Mouse (Mus musculus): ENCODE results near the gene Srebf1. TPM values are rescaled to one million over a fixed set of nuclear protein-coding genes. Genes with fewer than 3 reads are reported as not detected.

Gene Srebf1
- polyA plus RNA-seq, 1 experiment from 2014 or later: 66.1 TPM

GRCm38 (mm10) chr11:60198651-60199050 is 23.7 kb downstream of the Srebf1 start:
- DNase-seq (ENCODE audit: extremely low spot score, low spot score): no peak
- H3K27me3 ChIP-seq (ENCODE audit: poor library complexity, severe bottlenecking): no peaks in the 10 kb centered on the region
- H3K36me3 ChIP-seq (replicated peaks): peaks cover 98% of the 10 kb centered on the region
- H3K4me3 ChIP-seq: no peak overlapping the region
- H3K4me1 ChIP-seq: peaks cover 16% of the 10 kb centered on the region
- no peak overlapping the region for H3K27ac ChIP-seq
- 92% methylated on average over 12 of the region's 12 CpGs for WGBS
- peaks cover 12% of the 10 kb centered on the region for H3K9me3 ChIP-seq

DNA sequence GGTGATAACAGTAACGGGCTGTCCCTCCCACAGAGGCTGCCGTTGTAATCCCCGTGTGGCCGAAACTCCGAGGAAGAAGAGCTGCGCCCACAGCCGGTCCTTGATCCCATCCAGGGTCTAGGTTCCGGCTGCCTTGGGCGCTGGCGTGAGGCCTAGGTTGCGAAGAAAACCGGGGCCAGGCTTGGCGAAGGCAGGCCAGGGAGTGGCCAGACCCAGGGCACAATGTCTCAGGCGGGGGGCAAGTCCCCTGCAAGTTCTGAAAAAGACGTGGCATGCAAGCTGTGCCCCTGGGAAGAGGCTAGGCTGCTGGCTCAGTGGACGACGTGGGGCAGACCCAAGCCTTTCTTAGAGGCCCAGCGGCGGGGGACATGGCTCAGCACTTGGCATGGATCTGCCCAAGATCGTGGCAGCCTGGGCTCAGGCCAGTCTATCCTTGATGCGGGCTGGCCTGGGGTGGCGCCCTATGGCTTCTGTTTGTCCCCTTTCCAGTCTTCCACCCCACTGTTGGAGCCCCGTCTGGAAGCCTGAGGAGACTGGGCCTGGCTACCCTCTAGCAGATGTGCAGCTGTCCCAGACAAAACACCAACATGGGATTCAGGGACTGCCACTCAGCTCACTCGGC is 24.3 kb downstream of the Srebf1 start:
- Histone ChIP-seq H3K9me3 (peaks cover 12% of the 10 kb centered on the region), H3K27ac (no peak overlapping the region), H3K27me3 (ENCODE audit: poor library complexity, severe bottlenecking) (no peaks in the 10 kb centered on the region), H3K4me3 (no peak overlapping the region), H3K36me3 (replicated peaks) (peaks cover 98% of the 10 kb centered on the region), H3K4me1 (peaks cover 16% of the 10 kb centered on the region)
- WGBS: 86% methylated on average over 24 of the region's 24 CpGs
- no peak for DNase-seq (ENCODE audit: extremely low spot score, low spot score)

DNA sequence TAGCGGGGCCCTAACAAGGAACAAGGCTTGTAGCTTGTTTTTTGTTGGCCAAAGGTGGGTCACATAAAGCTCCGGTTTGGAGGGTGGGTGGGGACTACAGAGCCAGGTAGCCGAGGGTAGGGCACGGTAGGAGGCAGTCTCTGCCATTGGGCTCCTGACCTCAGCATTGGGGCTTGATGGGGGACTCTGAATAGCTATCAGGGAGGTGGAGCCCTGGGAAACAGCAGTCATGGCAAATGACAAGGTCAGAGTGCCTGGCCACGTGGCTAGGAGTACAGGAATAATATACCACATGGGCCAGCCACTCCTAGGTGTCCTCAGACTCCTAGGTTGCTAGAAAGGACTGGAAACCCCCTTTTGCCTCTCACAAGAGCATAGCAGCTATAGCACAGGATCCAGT is 26.0 kb downstream of the Srebf1 start:
- Histone ChIP-seq H3K4me1 (peaks cover 16% of the 10 kb centered on the region), H3K27me3 (ENCODE audit: poor library complexity, severe bottlenecking) (no peaks in the 10 kb centered on the region), H3K36me3 (replicated peaks) (peaks cover 98% of the 10 kb centered on the region), H3K9me3 (peaks cover 12% of the 10 kb centered on the region), H3K27ac (no peak overlapping the region), H3K4me3 (no peak overlapping the region)
- 88% methylated on average over 5 of the region's 5 CpGs for WGBS
- no peak for DNase-seq (ENCODE audit: extremely low spot score, low spot score)

DNA sequence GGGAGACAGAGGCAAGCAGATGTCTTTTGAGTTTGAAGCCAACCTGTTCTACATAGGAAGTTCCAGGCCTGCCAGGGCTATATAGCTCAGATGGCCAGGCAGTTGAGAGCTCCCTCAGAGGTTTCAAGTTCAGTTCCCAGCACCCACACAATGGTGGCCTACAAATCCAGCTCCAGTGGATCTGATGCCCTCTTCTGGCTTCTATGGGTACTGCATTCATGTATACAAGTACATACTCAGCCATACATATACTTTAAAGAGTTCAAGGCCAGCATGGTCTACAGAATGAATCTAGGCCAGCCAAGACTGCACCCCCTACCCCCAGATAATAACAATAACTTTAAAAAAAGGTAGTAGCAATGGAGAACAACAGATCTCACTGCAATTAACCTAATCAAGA is 27.3 kb downstream of the Srebf1 start:
- DNase-seq (ENCODE audit: extremely low spot score, low spot score): no peak
- no peak overlapping the region for H3K27ac ChIP-seq
- no peak overlapping the region for H3K4me3 ChIP-seq
- H3K27me3 ChIP-seq (ENCODE audit: poor library complexity, severe bottlenecking): no peaks in the 10 kb centered on the region
- peaks cover 98% of the 10 kb centered on the region for H3K36me3 ChIP-seq (replicated peaks)
- H3K4me1 ChIP-seq: peaks cover 12% of the 10 kb centered on the region
- H3K9me3 ChIP-seq: peaks cover 12% of the 10 kb centered on the region

DNA sequence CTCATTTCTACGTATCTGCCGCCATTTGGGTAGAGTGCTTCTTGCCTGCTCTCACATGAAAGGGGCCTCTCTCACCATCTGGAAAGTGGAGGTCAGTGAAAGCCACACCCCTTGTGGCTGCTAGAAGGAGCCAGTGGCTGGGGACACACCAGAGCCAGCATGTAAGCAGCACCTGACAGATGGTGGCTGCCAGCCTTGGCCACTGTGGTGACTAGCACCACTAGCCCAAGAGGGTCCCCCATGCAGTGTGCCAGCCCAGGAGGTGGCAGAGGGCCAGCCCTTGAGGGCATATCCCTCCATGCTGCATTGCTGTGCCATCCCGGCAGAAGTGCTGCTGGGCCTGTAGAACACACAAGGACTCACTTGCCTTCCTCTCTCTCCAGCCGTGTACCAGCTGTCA is 28.8 kb downstream of the Srebf1 start:
- Histone ChIP-seq H3K36me3 (replicated peaks) (peaks cover 99% of the 10 kb centered on the region), H3K9me3 (peaks cover 12% of the 10 kb centered on the region), H3K27me3 (ENCODE audit: poor library complexity, severe bottlenecking) (no peaks in the 10 kb centered on the region), H3K4me3 (no peak overlapping the region), H3K4me1 (peaks cover 6% of the 10 kb centered on the region; the same call in 1 of the 2 replicates), H3K27ac (no peak overlapping the region)
- WGBS: 87% methylated on average over 4 of the region's 4 CpGs
- no peak for DNase-seq (ENCODE audit: extremely low spot score, low spot score)

DNA sequence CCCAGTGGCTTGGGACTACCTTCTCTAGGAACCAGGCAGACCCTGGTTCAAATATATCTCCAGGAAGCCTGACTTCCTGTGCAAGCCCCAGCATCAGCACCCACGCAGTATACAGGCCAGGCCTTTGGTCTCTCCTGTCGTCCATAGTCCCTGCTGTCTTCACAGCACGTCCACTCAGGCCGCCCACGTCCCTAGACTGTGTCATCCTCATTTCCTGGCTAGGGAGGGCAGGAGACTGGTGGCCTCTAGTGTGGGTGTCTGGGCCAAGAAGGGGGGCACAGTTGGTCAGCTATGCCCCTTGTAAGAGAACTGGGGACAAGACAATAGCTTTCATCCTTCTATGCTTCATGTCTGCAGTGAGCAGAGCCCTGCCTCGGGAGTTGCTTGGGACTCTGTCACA is 29.8 kb downstream of the Srebf1 start:
- H3K27ac ChIP-seq: no peak overlapping the region
- 82% methylated on average over 6 of the region's 6 CpGs for WGBS

DNA sequence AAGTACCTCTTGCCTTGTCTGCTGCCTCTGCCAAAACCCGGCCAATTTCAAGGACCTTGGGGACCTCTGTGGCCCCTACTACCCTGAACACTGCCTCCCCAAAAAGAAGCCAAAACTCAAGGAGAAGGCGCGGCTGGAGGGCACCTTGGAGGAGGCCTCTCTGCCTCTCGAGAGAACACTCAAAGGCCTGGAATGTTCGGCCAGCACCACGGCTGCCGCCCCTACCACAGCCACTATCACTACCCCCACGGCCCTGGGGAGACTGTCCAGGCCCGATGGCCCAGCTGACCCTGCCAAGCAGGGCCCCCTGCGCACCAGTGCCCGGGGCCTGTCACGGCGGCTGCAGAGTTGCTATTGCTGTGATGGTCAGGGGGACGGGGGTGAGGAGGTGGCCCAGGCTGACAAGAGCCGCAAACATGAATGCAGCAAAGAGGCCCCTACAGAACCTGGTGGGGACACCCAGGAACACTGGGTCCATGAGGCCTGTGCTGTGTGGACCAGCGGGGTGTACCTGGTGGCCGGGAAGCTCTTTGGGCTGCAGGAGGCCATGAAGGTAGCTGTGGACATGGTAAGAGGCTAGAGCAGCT is 32.2 kb downstream of the Srebf1 start:
- H3K4me1 ChIP-seq: peaks cover 14% of the 10 kb centered on the region
- WGBS: 93% methylated on average over 17 of the region's 17 CpGs
- DNase-seq (ENCODE audit: extremely low spot score, low spot score): no peak
- H3K27ac ChIP-seq: no peak overlapping the region
- no peak overlapping the region for H3K4me3 ChIP-seq
- no peaks in the 10 kb centered on the region for H3K27me3 ChIP-seq (ENCODE audit: poor library complexity, severe bottlenecking)
- peaks cover 12% of the 10 kb centered on the region for H3K9me3 ChIP-seq
- peaks cover 100% of the 10 kb centered on the region for H3K36me3 ChIP-seq (replicated peaks)

More for the DNA sequence above, 29.8 kb downstream of the Srebf1 start:
- H3K36me3 ChIP-seq (replicated peaks): peaks cover 99% of the 10 kb centered on the region
- H3K4me3 ChIP-seq: no peak overlapping the region
- H3K27me3 ChIP-seq (ENCODE audit: poor library complexity, severe bottlenecking): no peaks in the 10 kb centered on the region
- no peak for DNase-seq (ENCODE audit: extremely low spot score, low spot score)
- H3K9me3 ChIP-seq: peaks cover 12% of the 10 kb centered on the region
- H3K4me1 ChIP-seq: peaks cover 6% of the 10 kb centered on the region; the same call in 1 of the 2 replicates

GRCm38 (mm10) chr11:60189501-60190040 is 32.8 kb downstream of the Srebf1 start:
- Histone ChIP-seq H3K4me1 (peaks cover 20% of the 10 kb centered on the region), H3K36me3 (replicated peaks) (peaks cover 100% of the 10 kb centered on the region), H3K27ac (no peak overlapping the region), H3K4me3 (no peak overlapping the region), H3K27me3 (ENCODE audit: poor library complexity, severe bottlenecking) (no peaks in the 10 kb centered on the region), H3K9me3 (peaks cover 6% of the 10 kb centered on the region)
- DNase-seq (ENCODE audit: extremely low spot score, low spot score): no peak
- 89% methylated on average over 21 of the region's 21 CpGs for WGBS

DNA sequence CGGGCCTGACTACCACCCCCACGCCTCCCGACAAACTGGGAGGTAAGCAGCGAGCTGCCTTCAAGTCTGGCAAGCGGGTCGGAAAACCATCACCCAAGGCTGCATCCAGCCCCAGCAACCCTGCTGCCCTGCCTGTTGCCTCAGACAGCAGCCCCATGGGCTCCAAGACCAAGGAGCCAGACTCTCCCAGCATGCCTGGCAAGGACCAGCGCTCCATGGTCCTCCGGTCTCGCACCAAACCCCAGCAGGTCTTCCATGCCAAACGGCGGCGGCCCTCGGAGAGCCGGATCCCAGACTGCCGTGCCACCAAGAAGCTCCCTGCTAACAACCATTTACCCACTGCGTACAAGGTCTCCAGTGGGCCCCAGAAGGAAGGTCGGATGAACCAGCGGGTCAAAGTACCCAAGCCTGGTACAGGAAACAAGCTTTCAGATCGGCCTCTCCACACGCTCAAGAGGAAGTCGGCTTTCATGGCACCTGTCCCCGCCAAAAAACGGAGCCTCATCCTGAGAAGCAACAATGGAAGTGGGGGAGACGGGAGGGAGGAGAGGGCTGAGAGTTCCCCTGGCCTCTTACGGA is 34.0 kb downstream of the Srebf1 start:
- H3K36me3 ChIP-seq (replicated peaks): peaks cover 92% of the 10 kb centered on the region
- no peak for DNase-seq (ENCODE audit: extremely low spot score, low spot score)
- WGBS: 93% methylated on average over 25 of the region's 25 CpGs

DNA sequence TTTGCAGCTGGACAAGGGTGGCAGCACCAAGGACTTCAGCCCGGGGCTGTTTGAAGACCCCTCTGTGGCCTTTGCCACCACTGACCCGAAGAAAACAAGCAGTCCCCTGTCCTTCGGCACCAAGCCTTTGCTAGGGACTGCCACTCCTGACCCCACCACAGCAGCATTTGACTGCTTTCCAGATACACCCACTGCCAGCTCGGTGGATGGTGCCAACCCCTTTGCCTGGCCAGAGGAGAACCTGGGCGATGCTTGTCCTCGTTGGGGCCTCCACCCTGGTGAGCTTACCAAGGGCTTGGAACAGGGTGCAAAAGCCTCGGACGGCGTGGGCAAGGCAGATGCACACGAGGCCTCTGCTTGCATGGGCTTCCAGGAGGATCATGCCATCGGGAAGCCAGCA is 35.3 kb downstream of the Srebf1 start:
- no peak for DNase-seq (ENCODE audit: extremely low spot score, low spot score)
- Histone ChIP-seq H3K27ac (no peak overlapping the region; the same call in 1 of the 2 replicates), H3K9me3 (no peaks in the 10 kb centered on the region), H3K36me3 (replicated peaks) (peaks cover 79% of the 10 kb centered on the region), H3K27me3 (ENCODE audit: poor library complexity, severe bottlenecking) (no peaks in the 10 kb centered on the region), H3K4me3 (no peak overlapping the region), H3K4me1 (peaks cover 45% of the 10 kb centered on the region)
- 89% methylated on average over 11 of the region's 11 CpGs for WGBS

More for the DNA sequence above, 34.0 kb downstream of the Srebf1 start:
- Histone ChIP-seq H3K27me3 (ENCODE audit: poor library complexity, severe bottlenecking) (no peaks in the 10 kb centered on the region), H3K4me1 (peaks cover 32% of the 10 kb centered on the region), H3K27ac (peak overlapping the region; percentile 30; the same call in 1 of the 2 replicates), H3K4me3 (no peak overlapping the region), H3K9me3 (no peaks in the 10 kb centered on the region)

GRCm38 (mm10) chr11:60185396-60186231 is 36.8 kb downstream of the Srebf1 start:
- no peak overlapping the region for H3K4me3 ChIP-seq
- peak overlapping the region; percentile 70 for H3K27ac ChIP-seq
- peaks cover 64% of the 10 kb centered on the region for H3K36me3 ChIP-seq (replicated peaks)
- H3K4me1 ChIP-seq: peaks cover 59% of the 10 kb centered on the region
- 90% methylated on average over 20 of the region's 20 CpGs for WGBS
- no peaks in the 10 kb centered on the region for H3K27me3 ChIP-seq (ENCODE audit: poor library complexity, severe bottlenecking)
- no peak for DNase-seq (ENCODE audit: extremely low spot score, low spot score)
- H3K9me3 ChIP-seq: no peaks in the 10 kb centered on the region

Measured in forebrain, embryonic 10.5 days (tissue).